Mouse (Mus musculus) cerebellum, adult (tissue): ENCODE data around the gene Get4.

Source experiments
- ATAC-seq: cut with Nextera tagmentation; 2 replicates; pipeline ENCODE4 v1.9.2; 2017; ENCODE audit warnings: mild to moderate bottlenecking, moderate library complexity, mixed read lengths; ENCODE audit not compliant: insufficient number of reproducible peaks, low FRiP score, low TSS enrichment

Get4 gene

GRCm38 (mm10) chr5:139237436-139237835 is 14.7 kb upstream of the Get4 start:
- no peak for ATAC-seq

- no peak for ATAC-seq
Measured at GRCm38 (mm10) chr5:139241022-139241761, 10.9 kb upstream of the Get4 start.

GRCm38 (mm10) chr5:139243384-139243783 is 8.7 kb upstream of the Get4 start:
- no peak for ATAC-seq

- no peak for ATAC-seq
Measured at GRCm38 (mm10) chr5:139247767-139248166, 4.4 kb upstream of the Get4 start.

- ATAC-seq = no peak
Measured at GRCm38 (mm10) chr5:139248846-139249245, 3.3 kb upstream of the Get4 start.

GRCm38 (mm10) chr5:139251279-139251678 is 845 bp upstream of the Get4 start:
- no peak for ATAC-seq

GRCm38 (mm10) chr5:139251736-139252080 is 416 bp upstream of the Get4 start:
- 0 out of 2 replicates have a peak, but pooled peaks have one; percentile 26 for ATAC-seq

- ATAC-seq = peak; percentile 22; the same call in 1 of the 2 replicates
Measured at GRCm38 (mm10) chr5:139252910-139253245, 754 bp downstream of the Get4 start.

- ATAC-seq = no peak
Measured at GRCm38 (mm10) chr5:139253301-139253741, 1.2 kb downstream of the Get4 start.

- ATAC-seq = no peak
Measured at GRCm38 (mm10) chr5:139254938-139255337, 2.8 kb downstream of the Get4 start.

- no peak for ATAC-seq
Measured at GRCm38 (mm10) chr5:139255777-139256176, 3.7 kb downstream of the Get4 start.

- no peak for ATAC-seq
Measured at GRCm38 (mm10) chr5:139256211-139256765, 4.2 kb downstream of the Get4 start.

- no peak for ATAC-seq
Measured at GRCm38 (mm10) chr5:139257265-139257664, 5.1 kb downstream of the Get4 start.

GRCm38 (mm10) chr5:139257818-139258217 is 5.7 kb downstream of the Get4 start:
- ATAC-seq = no peak

- no peak for ATAC-seq
Measured at GRCm38 (mm10) chr5:139258371-139259035, 6.4 kb downstream of the Get4 start.

GRCm38 (mm10) chr5:139259853-139260252 is 7.7 kb downstream of the Get4 start:
- ATAC-seq = no peak

GRCm38 (mm10) chr5:139261403-139261802 is 9.3 kb downstream of the Get4 start:
- no peak for ATAC-seq

GRCm38 (mm10) chr5:139267661-139268060 is 15.5 kb downstream of the Get4 start:
- no peak for ATAC-seq

GRCm38 (mm10) chr5:139270806-139271521 is 18.8 kb downstream of the Get4 start:
- ATAC-seq = no peak

- ATAC-seq = no peak
Measured at GRCm38 (mm10) chr5:139271994-139272554, 19.9 kb downstream of the Get4 start.

GRCm38 (mm10) chr5:139277287-139277686 is 25.2 kb downstream of the Get4 start:
- no peak for ATAC-seq
